Mouse (Mus musculus) T-helper 2 cell (primary cell): ENCODE data around the gene Syngap1.
"Not testable (repeated sequence)": the region's sequence is repeated elsewhere in the genome, so short reads cannot be mapped to it uniquely, and the experiment has no call there.

Source experiments
- in situ Hi-C: fragments of 300-600 bp; cut with MboI, MseI; formaldehyde crosslinking; loops from one replicate; pipeline ENCODE4 v1.15.1; 2025; ENCODE audit warnings: high pct_unique_total_duplicates

Syngap1 gene

GRCm38 (mm10) chr17:26953726-26954125 lies 12.7 kb downstream of the Syngap1 start:
- in situ Hi-C loops: no loop called here

GRCm38 (mm10) chr17:26956309-26956708 lies 15.3 kb downstream of the Syngap1 start:
- in situ Hi-C loops: no loop called here

- in situ Hi-C loops: no loop called here
These were observed 15.8 kb downstream of the Syngap1 start for GRCm38 (mm10) chr17:26956895-26957294.

- in situ Hi-C loops: no loop called here
These were observed 16.8 kb downstream of the Syngap1 start for GRCm38 (mm10) chr17:26957872-26958271.

GRCm38 (mm10) chr17:26958880-26959279 lies 17.8 kb downstream of the Syngap1 start:
- in situ Hi-C loops: no loop called here

GRCm38 (mm10) chr17:26959815-26960214 lies 18.8 kb downstream of the Syngap1 start:
- in situ Hi-C loops: no loop called here

GRCm38 (mm10) chr17:26961572-26962240 lies 20.7 kb downstream of the Syngap1 start:
- in situ Hi-C loops: no loop called here

GRCm38 (mm10) chr17:26966993-26967392 lies 25.9 kb downstream of the Syngap1 start:
- in situ Hi-C loops: loop anchor here (5.0 kb wide), 1 partner anchor 60 kb away; no protein-coding TSS in a partner anchor

GRCm38 (mm10) chr17:26967477-26967876 lies 26.4 kb downstream of the Syngap1 start:
- in situ Hi-C loops: loop anchor here (5.0 kb wide), 1 partner anchor 60 kb away; no protein-coding TSS in a partner anchor

GRCm38 (mm10) chr17:26968200-26968611 lies 27.2 kb downstream of the Syngap1 start:
- in situ Hi-C loops: loop anchor here (5.0 kb wide), 1 partner anchor 61 kb away; no protein-coding TSS in a partner anchor

- in situ Hi-C loops: loop anchor here (5.0 kb wide), 1 partner anchor 62 kb away; no protein-coding TSS in a partner anchor
These were observed 28.2 kb downstream of the Syngap1 start for GRCm38 (mm10) chr17:26969257-26969656.

GRCm38 (mm10) chr17:26970221-26970620 lies 29.2 kb downstream of the Syngap1 start:
- in situ Hi-C loops: no loop called here

- in situ Hi-C loops: no loop called here
These were observed 30.3 kb downstream of the Syngap1 start for GRCm38 (mm10) chr17:26971247-26971905.

GRCm38 (mm10) chr17:26972107-26972506 lies 31.1 kb downstream of the Syngap1 start:
- in situ Hi-C loops: no loop called here

GRCm38 (mm10) chr17:26972703-26973574 lies 31.9 kb downstream of the Syngap1 start, which contains the start of gene Zbtb9:
TSS of gene Zbtb9 (plus strand) at chr17:26973167.
- in situ Hi-C loops: no loop called here

- in situ Hi-C loops: no loop called here
These were observed 33.5 kb downstream of the Syngap1 start for GRCm38 (mm10) chr17:26974547-26974946.

GRCm38 (mm10) chr17:26975415-26975814 lies 34.4 kb downstream of the Syngap1 start:
- in situ Hi-C loops: no loop called here

GRCm38 (mm10) chr17:26977354-26977753 lies 36.3 kb downstream of the Syngap1 start:
- in situ Hi-C loops: not testable (repeated sequence)

- in situ Hi-C loops: no loop called here
These were observed 38.4 kb downstream of the Syngap1 start for GRCm38 (mm10) chr17:26979426-26979825.

GRCm38 (mm10) chr17:26981050-26981449 lies 40.0 kb downstream of the Syngap1 start:
- in situ Hi-C loops: no loop called here

- in situ Hi-C loops: no loop called here
These were observed 42.3 kb downstream of the Syngap1 start for GRCm38 (mm10) chr17:26983382-26983781.
